Mouse (Mus musculus) hindbrain, embryonic 13.5 days (tissue): ENCODE results near the gene C1ql4. TPM values are rescaled to one million over a fixed set of nuclear protein-coding genes. Genes with fewer than 3 reads are reported as not detected.
A peak's percentile ranks its signal among the peaks of the same experiment; 100 is the strongest.
"Not testable (repeated sequence)": the region's sequence is repeated elsewhere in the genome, so short reads cannot be mapped to it uniquely, and the experiment has no call there.

ENCODE experiments used
- ATAC-seq: fragments of 200-750 bp; cut with Nextera tagmentation; 2 replicates; pipeline ENCODE4 v1.8.0; 2017; ENCODE audit warnings: moderate TSS enrichment; ENCODE audit not compliant: low FRiP score
- H3K27ac ChIP-seq: fragments of 300-500 bp; sonication (generic); 2 replicates; pipeline ENCODE4 v1.5.1; 2015; ENCODE audit warnings: inconsistent platforms, mild to moderate bottlenecking, moderate library complexity
- H3K27me3 ChIP-seq: fragments of 300-500 bp; sonication (generic); 2 replicates; pipeline ENCODE4 v1.6.1; 2015; ENCODE audit warnings: mild to moderate bottlenecking, inconsistent platforms
- H3K36me3 ChIP-seq: fragments of 300-500 bp; sonication (generic); 2 replicates; pipeline ENCODE4 v1.6.1; 2015; ENCODE audit warnings: mild to moderate bottlenecking, inconsistent platforms
- H3K4me1 ChIP-seq: fragments of 300-500 bp; sonication (generic); replicated peaks from 2 replicates; pipeline ENCODE4 v1.6.1; 2015; ENCODE audit warnings: inconsistent platforms
- H3K4me2 ChIP-seq: fragments of 300-500 bp; sonication (generic); 2 replicates; pipeline ENCODE4 v1.6.1; 2015; ENCODE audit warnings: inconsistent platforms, mild to moderate bottlenecking, moderate library complexity
- H3K4me3 ChIP-seq: fragments of 300-500 bp; sonication (generic); 2 replicates; pipeline ENCODE4 v1.5.1; 2015; ENCODE audit warnings: mild to moderate bottlenecking, inconsistent platforms
- H3K9ac ChIP-seq: fragments of 300-500 bp; sonication (generic); 2 replicates; pipeline ENCODE4 v1.6.1; 2015; ENCODE audit warnings: mild to moderate bottlenecking, inconsistent platforms
- H3K9me3 ChIP-seq: fragments of 300-500 bp; sonication (generic); 2 replicates; pipeline ENCODE4 v1.6.1; 2016; ENCODE audit warnings: inconsistent platforms
- WGBS: fragments of 180-500 bp; shearing (Covaris S2); methylation state at CpG from one replicate; pipeline ENCODE4 v1.1.7; 2015; 5-methylcytosine and 5-hydroxymethylcytosine counted together
- polyA plus RNA-seq: library from polyadenylated mRNA; unstranded; fragments of >200 nt; fragmentation: Nextera tagmentation; extraction: Ambion mirVana; gene quantifications from 2 replicates; pipeline ENCODE4 v1.2.1, GENCODE M21; 2015

C1ql4 gene
- polyA plus RNA-seq, 1 experiment from 2014 or later = 5.6 TPM

GRCm38 (mm10) chr15:99082840-99083239, 4.8 kb downstream of the C1ql4 start:
- Histone ChIP-seq H3K4me3 (no peak overlapping the region), H3K9ac (no peak overlapping the region), H3K4me2 (no peak overlapping the region), H3K36me3 (no peaks in the 10 kb centered on the region; the same call in 1 of the 2 replicates), H3K4me1 (peaks cover 6% of the 10 kb centered on the region), H3K9me3 (no peaks in the 10 kb centered on the region), H3K27ac (no peak overlapping the region), H3K27me3 (peaks cover 48% of the 10 kb centered on the region)
- no peak for ATAC-seq
- 92% methylated on average over 16 of the region's 16 CpGs for WGBS

- peaks cover 43% of the 10 kb centered on the region for H3K27me3 ChIP-seq
Observed at GRCm38 (mm10) chr15:99082322-99082721, 5.3 kb downstream of the C1ql4 start.

GRCm38 (mm10) chr15:99079804-99080203, 7.8 kb downstream of the C1ql4 start:
- WGBS = 87% methylated on average over 3 of the region's 3 CpGs
- no peak overlapping the region for H3K9ac ChIP-seq
- H3K4me3 ChIP-seq = no peak overlapping the region
- no peaks in the 10 kb centered on the region; the same call in 1 of the 2 replicates for H3K36me3 ChIP-seq
- H3K27ac ChIP-seq = no peak overlapping the region
- no peaks in the 10 kb centered on the region for H3K9me3 ChIP-seq
- no peak for ATAC-seq
- peaks cover 18% of the 10 kb centered on the region for H3K27me3 ChIP-seq
- peaks cover 14% of the 10 kb centered on the region for H3K4me1 ChIP-seq
- H3K4me2 ChIP-seq = no peak overlapping the region

More at GRCm38 (mm10) chr15:99082322-99082721, 5.3 kb downstream of the C1ql4 start:
- H3K4me3 ChIP-seq = no peak overlapping the region
- 91% methylated on average over 12 of the region's 12 CpGs for WGBS
- H3K4me1 ChIP-seq = peaks cover 3% of the 10 kb centered on the region; the same call in 1 of the 2 replicates
- H3K9me3 ChIP-seq = no peaks in the 10 kb centered on the region
- H3K36me3 ChIP-seq = no peaks in the 10 kb centered on the region; the same call in 1 of the 2 replicates
- no peak for ATAC-seq
- no peak overlapping the region for H3K9ac ChIP-seq
- no peak overlapping the region for H3K27ac ChIP-seq
- H3K4me2 ChIP-seq = no peak overlapping the region

- Histone ChIP-seq H3K9me3 (no peaks in the 10 kb centered on the region), H3K27ac (no peak overlapping the region), H3K4me2 (no peak overlapping the region), H3K9ac (0 out of 2 replicates have a peak overlapping the region, but pooled peaks have one; percentile 13), H3K27me3 (peaks cover 3% of the 10 kb centered on the region; the same call in 1 of the 2 replicates), H3K36me3 (no peaks in the 10 kb centered on the region; the same call in 1 of the 2 replicates), H3K4me3 (no peak overlapping the region), H3K4me1 (peaks cover 17% of the 10 kb centered on the region)
- 81% methylated on average over 14 of the region's 15 CpGs for WGBS
- ATAC-seq = no peak
Observed at GRCm38 (mm10) chr15:99078181-99078910, 9.3 kb downstream of the C1ql4 start.

GRCm38 (mm10) chr15:99076011-99076410, 11.6 kb downstream of the C1ql4 start:
- H3K4me3 ChIP-seq = peak overlapping the region; percentile 53; the same call in 1 of the 2 replicates
- H3K27ac ChIP-seq, H3K9me3 ChIP-seq, H3K27me3 ChIP-seq, H3K36me3 ChIP-seq, ATAC-seq: not testable (repeated sequence)
- peaks cover 17% of the 10 kb centered on the region for H3K4me1 ChIP-seq
- peak overlapping the region; percentile 24; the same call in 1 of the 2 replicates for H3K9ac ChIP-seq
- peak overlapping the region; percentile 90 for H3K4me2 ChIP-seq
- 99% methylated on average over 3 of the region's 3 CpGs for WGBS

GRCm38 (mm10) chr15:99074600-99075333, 12.8 kb downstream of the C1ql4 start:
- H3K36me3 ChIP-seq = no peaks in the 10 kb centered on the region
- peak overlapping the region; percentile 53 for H3K4me3 ChIP-seq
- peak overlapping the region; percentile 90 for H3K4me2 ChIP-seq
- under 1% methylated on average over 44 of the region's 44 CpGs for WGBS
- H3K9ac ChIP-seq = peak overlapping the region; percentile 86
- peak; percentile 99 for ATAC-seq
- no peaks in the 10 kb centered on the region for H3K9me3 ChIP-seq
- peak overlapping the region; percentile 98 for H3K27ac ChIP-seq
- H3K27me3 ChIP-seq = no peaks in the 10 kb centered on the region
- peaks cover 17% of the 10 kb centered on the region for H3K4me1 ChIP-seq

GRCm38 (mm10) chr15:99074019-99074599, 13.5 kb downstream of the C1ql4 start, which contains the start of gene Troap:
Gene Troap, plus strand, starts transcription at chr15:99074575.
- H3K27ac ChIP-seq = peak within 1 kb of the TSS; percentile 98
- peak; percentile 73 for ATAC-seq
- H3K9ac ChIP-seq = peak within 1 kb of the TSS; percentile 86
- H3K4me3 ChIP-seq = peak within 1 kb of the TSS; percentile 53
- no peaks in the 10 kb centered on the region for H3K36me3 ChIP-seq
- peaks cover 17% of the 10 kb centered on the region for H3K4me1 ChIP-seq
- peak within 1 kb of the TSS; percentile 90 for H3K4me2 ChIP-seq
- WGBS = 24% methylated on average over 9 of the region's 9 CpGs
- H3K27me3 ChIP-seq = peaks cover 6% of the 10 kb centered on the region
- no peaks in the 10 kb centered on the region for H3K9me3 ChIP-seq

- Histone ChIP-seq H3K36me3 (no peaks in the 10 kb centered on the region), H3K4me3 (no peak overlapping the region), H3K4me2 (no peak overlapping the region), H3K4me1 (peaks cover 17% of the 10 kb centered on the region), H3K9ac (no peak overlapping the region), H3K27me3 (peaks cover 13% of the 10 kb centered on the region), H3K9me3 (no peaks in the 10 kb centered on the region), H3K27ac (no peak overlapping the region)
- no peak for ATAC-seq
- WGBS = 94% methylated on average over 1 of the region's 1 CpGs
Observed at GRCm38 (mm10) chr15:99071988-99072387, 15.6 kb downstream of the C1ql4 start.

- WGBS = 85% methylated on average over 12 of the region's 12 CpGs
- Histone ChIP-seq H3K27ac (no peak overlapping the region), H3K4me3 (no peak overlapping the region), H3K4me1 (no peaks in the 10 kb centered on the region), H3K27me3 (peaks cover 37% of the 10 kb centered on the region), H3K9ac (no peak overlapping the region), H3K9me3 (no peaks in the 10 kb centered on the region), H3K4me2 (no peak overlapping the region), H3K36me3 (no peaks in the 10 kb centered on the region)
- no peak for ATAC-seq
Observed at GRCm38 (mm10) chr15:99065557-99066165, 22.0 kb downstream of the C1ql4 start.

GRCm38 (mm10) chr15:99056332-99056731, 31.3 kb downstream of the C1ql4 start:
- Histone ChIP-seq H3K27me3 (peaks cover 93% of the 10 kb centered on the region), H3K9me3 (no peaks in the 10 kb centered on the region), H3K36me3 (no peaks in the 10 kb centered on the region), H3K9ac (peak overlapping the region; percentile 63; the same call in 1 of the 2 replicates), H3K4me1 (peaks cover 45% of the 10 kb centered on the region), H3K4me2 (peak overlapping the region; percentile 63; the same call in 1 of the 2 replicates), H3K27ac (no peak overlapping the region), H3K4me3 (peak overlapping the region; percentile 42)
- 4% methylated on average over 14 of the region's 14 CpGs for whole genome bisulfite sequencing
- ATAC-seq = no peak

- H3K27ac ChIP-seq = no peak overlapping the region
- peaks cover 89% of the 10 kb centered on the region for H3K27me3 ChIP-seq
- H3K9ac ChIP-seq = peak overlapping the region; percentile 63
- H3K4me1 ChIP-seq = peaks cover 45% of the 10 kb centered on the region
- no peaks in the 10 kb centered on the region for H3K36me3 ChIP-seq
- H3K9me3 ChIP-seq = no peaks in the 10 kb centered on the region
- H3K4me3 ChIP-seq = peak overlapping the region; percentile 42
- H3K4me2 ChIP-seq = peak overlapping the region; percentile 63
- ATAC-seq = no peak
- WGBS = under 1% methylated on average over 29 of the region's 37 CpGs
Observed at GRCm38 (mm10) chr15:99055511-99055961, 32.1 kb downstream of the C1ql4 start.
